Mouse (Mus musculus): ENCODE measurements around the gene Pnpla8. TPM values are rescaled to one million over a fixed set of nuclear protein-coding genes. Genes with fewer than 3 reads are reported as not detected.
"Not testable (repeated sequence)": the region's sequence is repeated elsewhere in the genome, so short reads cannot be mapped to it uniquely, and the experiment has no call there.

Pnpla8 gene
- 54.6 and 55.5 TPM in 2 replicates for polyA plus RNA-seq (2014; fragmentation: Nextera tagmentation; extraction: Ambion mirVana)

DNA sequence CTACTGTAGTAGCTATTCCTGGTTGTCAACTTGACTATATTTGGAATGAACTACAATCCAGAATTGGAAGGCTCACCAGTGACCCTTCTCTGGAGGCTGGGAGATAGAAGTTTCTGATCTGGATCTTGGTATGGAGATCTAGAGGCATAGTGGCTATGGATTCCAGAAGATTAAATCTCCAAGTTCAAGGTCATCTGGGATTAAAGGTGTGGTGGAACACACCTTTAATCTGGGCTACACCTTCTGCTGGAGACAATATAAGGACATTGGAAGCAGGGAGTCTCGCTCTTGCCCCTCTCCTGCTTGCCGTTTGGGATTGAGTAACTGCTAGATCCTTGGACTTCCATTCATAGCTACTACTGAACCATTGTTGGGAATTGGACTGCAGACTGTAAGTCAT is at the start of gene Pnpla8:
Pnpla8 (plus strand) TSS at position 301 of the 400 bp plus-strand sequence.
- not testable (repeated sequence) for H3K9me3 ChIP-seq (replicated peaks; ENCODE audit: control insufficient read depth, low read length); H3K27ac ChIP-seq (ENCODE audit: low read depth, low read length); H3K27me3 ChIP-seq (ENCODE audit: control insufficient read depth, insufficient read depth, low read length); ATAC-seq (replicated peaks; ENCODE audit: insufficient number of reproducible peaks, low FRiP score, low TSS enrichment); H3K4me1 ChIP-seq (ENCODE audit: control insufficient read depth, insufficient read depth, low read length); H3K36me3 ChIP-seq (ENCODE audit: control insufficient read depth, insufficient read depth, low read length)
- Histone ChIP-seq H3K9ac (ENCODE audit: low read depth, low read length) (peak within 1 kb of the TSS; percentile 78), H3K4me3 (ENCODE audit: low read depth, low read length) (peak within 1 kb of the TSS; percentile 65), H3K4me2 (peak within 1 kb of the TSS; percentile 81)
- WGBS (ENCODE audit: insufficient replicate concordance): 84% methylated on average over 2 of the region's 2 CpGs

DNA sequence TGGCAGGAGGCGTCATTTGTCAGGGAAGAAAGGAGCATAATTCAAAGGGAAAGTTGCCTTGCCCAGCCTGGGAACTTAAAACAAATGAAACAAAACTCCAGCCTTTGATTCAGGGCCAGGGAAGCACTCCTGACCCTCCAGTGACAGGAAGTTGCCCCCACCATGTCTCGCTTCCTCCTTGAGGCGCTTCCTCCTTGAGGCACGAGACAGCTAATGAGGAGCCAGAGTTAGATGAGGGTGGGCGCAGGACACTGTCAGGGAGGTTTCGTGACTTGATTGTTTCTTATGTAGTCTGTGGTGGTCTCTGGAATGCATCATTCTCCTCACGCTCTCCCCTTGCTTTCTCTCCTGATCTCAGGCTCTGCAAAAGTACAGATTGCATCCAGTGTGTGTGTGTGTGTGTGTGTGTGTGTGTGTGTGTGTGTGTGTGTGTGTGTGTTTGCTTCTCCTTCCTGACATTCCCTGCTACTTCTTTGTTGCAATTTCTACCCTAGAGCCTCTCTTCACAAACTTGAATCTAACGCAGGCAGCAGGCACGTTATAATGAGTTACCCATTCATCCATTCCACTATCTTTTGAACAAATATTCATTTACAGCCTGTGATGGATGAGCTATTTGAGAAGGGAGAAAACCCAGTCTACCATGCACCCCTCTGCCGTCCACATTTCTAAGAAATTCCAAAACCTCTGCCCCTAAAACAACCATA is 44.7 kb upstream of the Pnpla8 start:
- H3K4me2 ChIP-seq: no peak overlapping the region
- no peak for ATAC-seq (replicated peaks; ENCODE audit: insufficient number of reproducible peaks, low FRiP score, low TSS enrichment)
- H3K27ac ChIP-seq (ENCODE audit: low read depth, low read length): no peak overlapping the region
- WGBS (ENCODE audit: insufficient replicate concordance): 47% methylated on average over 10 of the region's 10 CpGs
- no peak overlapping the region for H3K9ac ChIP-seq (ENCODE audit: low read depth, low read length)
- H3K36me3 ChIP-seq (ENCODE audit: control insufficient read depth, insufficient read depth, low read length): no peaks in the 10 kb centered on the region
- no peaks in the 10 kb centered on the region for H3K27me3 ChIP-seq (ENCODE audit: control insufficient read depth, insufficient read depth, low read length)
- H3K9me3 ChIP-seq (replicated peaks; ENCODE audit: control insufficient read depth, low read length): no peaks in the 10 kb centered on the region
- H3K4me1 ChIP-seq (ENCODE audit: control insufficient read depth, insufficient read depth, low read length): no peaks in the 10 kb centered on the region
- H3K4me3 ChIP-seq (ENCODE audit: low read depth, low read length): no peak overlapping the region

GRCm38 (mm10) chr12:44177038-44177355 is 44.2 kb upstream of the Pnpla8 start:
- Histone ChIP-seq H3K4me1 (ENCODE audit: control insufficient read depth, insufficient read depth, low read length) (no peaks in the 10 kb centered on the region), H3K27ac (ENCODE audit: low read depth, low read length) (no peak overlapping the region), H3K4me3 (ENCODE audit: low read depth, low read length) (no peak overlapping the region), H3K36me3 (ENCODE audit: control insufficient read depth, insufficient read depth, low read length) (no peaks in the 10 kb centered on the region), H3K9me3 (replicated peaks; ENCODE audit: control insufficient read depth, low read length) (no peaks in the 10 kb centered on the region), H3K9ac (ENCODE audit: low read depth, low read length) (no peak overlapping the region), H3K27me3 (ENCODE audit: control insufficient read depth, insufficient read depth, low read length) (no peaks in the 10 kb centered on the region), H3K4me2 (no peak overlapping the region)
- WGBS (ENCODE audit: insufficient replicate concordance): 82% methylated on average over 2 of the region's 2 CpGs
- no peak for ATAC-seq (replicated peaks; ENCODE audit: insufficient number of reproducible peaks, low FRiP score, low TSS enrichment)

GRCm38 (mm10) chr12:44181081-44181982 is 39.8 kb upstream of the Pnpla8 start:
- Histone ChIP-seq H3K27me3 (ENCODE audit: control insufficient read depth, insufficient read depth, low read length) (no peaks in the 10 kb centered on the region), H3K36me3 (ENCODE audit: control insufficient read depth, insufficient read depth, low read length) (no peaks in the 10 kb centered on the region), H3K4me1 (ENCODE audit: control insufficient read depth, insufficient read depth, low read length) (no peaks in the 10 kb centered on the region), H3K9me3 (replicated peaks; ENCODE audit: control insufficient read depth, low read length) (no peaks in the 10 kb centered on the region), H3K4me2 (no peak overlapping the region), H3K27ac (ENCODE audit: low read depth, low read length) (no peak overlapping the region), H3K9ac (ENCODE audit: low read depth, low read length) (no peak overlapping the region), H3K4me3 (ENCODE audit: low read depth, low read length) (no peak overlapping the region)
- no peak for ATAC-seq (replicated peaks; ENCODE audit: insufficient number of reproducible peaks, low FRiP score, low TSS enrichment)
- WGBS (ENCODE audit: insufficient replicate concordance): 47% methylated on average over 9 of the region's 9 CpGs

- Histone ChIP-seq H3K9me3 (replicated peaks; ENCODE audit: control insufficient read depth, low read length) (no peaks in the 10 kb centered on the region), H3K27ac (ENCODE audit: low read depth, low read length) (no peak overlapping the region), H3K36me3 (ENCODE audit: control insufficient read depth, insufficient read depth, low read length) (no peaks in the 10 kb centered on the region), H3K27me3 (ENCODE audit: control insufficient read depth, insufficient read depth, low read length) (no peaks in the 10 kb centered on the region), H3K4me2 (no peak overlapping the region), H3K4me1 (ENCODE audit: control insufficient read depth, insufficient read depth, low read length) (no peaks in the 10 kb centered on the region), H3K4me3 (ENCODE audit: low read depth, low read length) (no peak overlapping the region), H3K9ac (ENCODE audit: low read depth, low read length) (no peak overlapping the region)
- WGBS (ENCODE audit: insufficient replicate concordance): 34% methylated on average over 4 of the region's 4 CpGs
- ATAC-seq (replicated peaks; ENCODE audit: insufficient number of reproducible peaks, low FRiP score, low TSS enrichment): no peak
Measured at GRCm38 (mm10) chr12:44197873-44198525, 23.2 kb upstream of the Pnpla8 start.

DNA sequence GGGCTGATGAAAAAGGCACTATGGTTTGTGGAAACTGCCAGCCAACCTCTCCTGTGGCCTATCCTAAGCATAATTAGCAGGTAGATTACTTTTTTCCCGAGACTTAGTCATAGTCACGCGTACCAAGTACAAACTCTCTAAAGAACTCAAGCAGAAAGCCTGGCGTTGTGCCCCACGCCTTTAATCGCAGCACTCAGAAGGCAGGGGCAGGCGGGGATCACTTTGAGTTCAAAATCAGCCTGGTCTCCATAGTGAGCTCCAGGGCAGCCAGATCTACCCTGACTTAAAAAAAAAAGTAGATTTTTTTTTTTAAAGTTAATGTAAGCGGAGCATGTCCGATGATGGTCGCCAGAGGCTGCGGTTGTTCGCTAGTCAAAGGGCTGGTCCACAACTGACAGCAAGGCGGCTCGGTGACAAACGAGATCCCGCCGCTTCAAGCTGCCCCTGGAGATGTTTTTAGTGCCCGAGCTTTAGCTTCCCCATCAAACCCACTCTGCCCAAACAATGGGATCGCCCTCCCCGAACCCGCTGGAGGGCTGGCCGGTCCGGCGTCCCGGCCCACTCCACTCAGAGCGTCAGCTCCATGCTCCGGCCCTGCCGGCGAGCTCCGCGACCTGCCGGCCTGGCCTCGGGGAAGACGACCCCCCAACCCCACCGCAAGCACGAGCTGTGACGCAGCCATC is 11.9 kb upstream of the Pnpla8 start:
- peak overlapping the region; percentile 78 for H3K4me2 ChIP-seq
- H3K27ac ChIP-seq (ENCODE audit: low read depth, low read length): peak overlapping the region; percentile 73
- H3K4me1 ChIP-seq (ENCODE audit: control insufficient read depth, insufficient read depth, low read length): no peaks in the 10 kb centered on the region; the same call in 1 of the 2 replicates
- H3K9me3 ChIP-seq (replicated peaks; ENCODE audit: control insufficient read depth, low read length): no peaks in the 10 kb centered on the region
- WGBS (ENCODE audit: insufficient replicate concordance): under 1% methylated on average over 37 of the region's 37 CpGs
- no peak for ATAC-seq (replicated peaks; ENCODE audit: insufficient number of reproducible peaks, low FRiP score, low TSS enrichment)
- peak overlapping the region; percentile 96 for H3K9ac ChIP-seq (ENCODE audit: low read depth, low read length)
- peak overlapping the region; percentile 84 for H3K4me3 ChIP-seq (ENCODE audit: low read depth, low read length)
- no peaks in the 10 kb centered on the region for H3K36me3 ChIP-seq (ENCODE audit: control insufficient read depth, insufficient read depth, low read length)
- H3K27me3 ChIP-seq (ENCODE audit: control insufficient read depth, insufficient read depth, low read length): no peaks in the 10 kb centered on the region; the same call in 1 of the 2 replicates

GRCm38 (mm10) chr12:44209824-44210752 is 11.1 kb upstream of the Pnpla8 start, which contains the start of gene Dnajb9:
Gene Dnajb9, minus strand, starts transcription at chr12:44210326.
- Histone ChIP-seq H3K4me3 (ENCODE audit: low read depth, low read length) (peak within 1 kb of the TSS; percentile 84), H3K9me3 (replicated peaks; ENCODE audit: control insufficient read depth, low read length) (no peaks in the 10 kb centered on the region), H3K4me2 (peak within 1 kb of the TSS; percentile 78), H3K36me3 (ENCODE audit: control insufficient read depth, insufficient read depth, low read length) (no peaks in the 10 kb centered on the region), H3K4me1 (ENCODE audit: control insufficient read depth, insufficient read depth, low read length) (no peaks in the 10 kb centered on the region; the same call in 1 of the 2 replicates), H3K27ac (ENCODE audit: low read depth, low read length) (peak within 1 kb of the TSS; percentile 73), H3K27me3 (ENCODE audit: control insufficient read depth, insufficient read depth, low read length) (no peaks in the 10 kb centered on the region; the same call in 1 of the 2 replicates), H3K9ac (ENCODE audit: low read depth, low read length) (peak within 1 kb of the TSS; percentile 96)
- WGBS (ENCODE audit: insufficient replicate concordance): under 1% methylated on average over 76 of the region's 77 CpGs
- ATAC-seq (replicated peaks; ENCODE audit: insufficient number of reproducible peaks, low FRiP score, low TSS enrichment): peak; percentile 99

All from heart, embryonic 11.5 days (tissue).